Mouse (Mus musculus) brain, embryonic 14.5 days (tissue): Measurements from ENCODE around the gene Tmem140.

Source experiments
- CTCF ChIP-seq: fragments of 200-500 bp; IDR thresholded peaks from 2 replicates; pipeline ENCODE4 v1.5.1; 2012; ENCODE audit warnings: inconsistent platforms, mild to moderate bottlenecking, moderate library complexity, borderline replicate concordance; ENCODE audit not compliant: insufficient read depth, insufficient read length; ENCODE audit errors: extremely low read depth
- POLR2A ChIP-seq: fragments of 200-500 bp; IDR thresholded peaks from 2 replicates; pipeline ENCODE4 v1.6.1; 2012; ENCODE audit warnings: mild to moderate bottlenecking, inconsistent platforms, borderline replicate concordance; ENCODE audit not compliant: poor library complexity, insufficient read depth, insufficient read length, severe bottlenecking; ENCODE audit errors: extremely low read depth

- TF ChIP-seq CTCF (no peak), POLR2A (no peak)
Measured at GRCm38 (mm10) chr6:34920631-34921030, 57.7 kb downstream of the Tmem140 start.
